Mouse (Mus musculus) cortical plate, adult 2 months (tissue): ENCODE measurements around the gene Dpp3.

Source experiments
- CTCF ChIP-seq: fragments of 200-500 bp; IDR thresholded peaks from 2 replicates; pipeline ENCODE4 v1.5.1; 2011; ENCODE audit warnings: mild to moderate bottlenecking, control low read depth, low read length; ENCODE audit not compliant: insufficient read depth; ENCODE audit errors: extremely low read depth
- POLR2A ChIP-seq: fragments of 200-500 bp; IDR thresholded peaks from 2 replicates; pipeline ENCODE4 v1.6.1; 2011; ENCODE audit warnings: mild to moderate bottlenecking, low read length, control low read depth; ENCODE audit not compliant: insufficient read depth; ENCODE audit errors: extremely low read depth

- TF ChIP-seq CTCF (no peak), POLR2A (no peak)
These were observed 36.3 kb downstream of the Dpp3 start for GRCm38 (mm10) chr19:4891798-4892197.
